Mouse (Mus musculus) E14TG2a.4 (cell line): ENCODE results near the gene Fbxo3.
"Not testable (repeated sequence)": the region's sequence is repeated elsewhere in the genome, so short reads cannot be mapped to it uniquely, and the experiment has no call there.

ENCODE experiments used
- CTCF ChIP-seq: conservative IDR thresholded peaks from 2 replicates; pipeline ENCODE4 v1.5.1; 2014; ENCODE audit warnings: low read length
- NANOG ChIP-seq: IDR thresholded peaks from 2 replicates; pipeline ENCODE4 v1.6.1; 2014; ENCODE audit warnings: borderline replicate concordance, low read length, mixed read lengths
- POU5F1 ChIP-seq: IDR thresholded peaks from 2 replicates; pipeline ENCODE4 v1.6.1; 2014; ENCODE audit warnings: low read length, borderline replicate concordance

DNA sequence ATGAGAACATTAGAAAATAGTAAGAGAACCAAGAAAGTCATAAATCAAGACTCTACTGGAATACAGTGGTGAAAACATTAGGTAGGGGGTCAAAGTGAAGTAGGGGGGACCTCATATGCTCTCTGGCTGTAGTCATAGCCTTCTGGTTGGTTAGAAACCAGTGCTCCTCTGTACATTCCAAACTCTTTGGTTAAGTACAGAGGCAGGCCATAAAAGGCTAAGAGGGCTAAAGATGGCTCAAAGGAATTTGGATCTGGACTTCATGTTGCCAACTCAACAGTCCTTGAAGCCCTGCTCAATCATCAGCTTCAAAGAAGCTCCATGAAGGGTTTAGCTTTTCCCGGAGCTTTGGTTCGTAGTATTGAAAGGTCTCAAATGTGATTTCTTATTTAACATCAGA lies 81.5 kb downstream of the Fbxo3 start:
- TF ChIP-seq CTCF, NANOG, POU5F1: not testable (repeated sequence)
